Mouse (Mus musculus) liver, embryonic 16.5 days (tissue): ENCODE data around the gene Grid2. TPM values are rescaled to one million over a fixed set of nuclear protein-coding genes. Genes with fewer than 3 reads are reported as not detected.
A peak's percentile ranks its signal among the peaks of the same experiment; 100 is the strongest.

ENCODE experiments used
- ATAC-seq: fragments of 200-750 bp; cut with Nextera tagmentation; 2 replicates; pipeline ENCODE4 v1.8.0; 2017; ENCODE audit warnings: low read depth, mild to moderate bottlenecking, moderate number of reproducible peaks, moderate library complexity
- H3K27ac ChIP-seq: fragments of 300-500 bp; sonication (generic); 2 replicates; pipeline ENCODE4 v1.5.1; 2014; ENCODE audit warnings: mild to moderate bottlenecking, low read length
- H3K27me3 ChIP-seq: fragments of 300-500 bp; sonication (generic); 2 replicates; pipeline ENCODE4 v1.6.1; 2014; ENCODE audit warnings: low read depth, low read length, mixed read lengths; ENCODE audit not compliant: control insufficient read depth, insufficient read depth
- H3K36me3 ChIP-seq: fragments of 300-500 bp; sonication (generic); 2 replicates; pipeline ENCODE4 v1.6.1; 2014; ENCODE audit warnings: mild to moderate bottlenecking; ENCODE audit not compliant: control insufficient read depth, insufficient read depth
- H3K4me1 ChIP-seq: fragments of 300-500 bp; sonication (generic); 2 replicates; pipeline ENCODE4 v1.6.1; 2014; ENCODE audit warnings: low read depth, low read length, mixed read lengths; ENCODE audit not compliant: control insufficient read depth
- H3K4me2 ChIP-seq: fragments of 300-500 bp; sonication (generic); 2 replicates; pipeline ENCODE4 v1.6.1; 2014; ENCODE audit warnings: low read depth, low read length, mixed read lengths
- H3K4me3 ChIP-seq: fragments of 300-500 bp; sonication (generic); 2 replicates; pipeline ENCODE4 v1.5.1; 2014; ENCODE audit warnings: low read depth, mild to moderate bottlenecking, low read length
- H3K9ac ChIP-seq: fragments of 300-500 bp; sonication (generic); 2 replicates; pipeline ENCODE4 v1.6.1; 2014; ENCODE audit warnings: low read depth, low read length
- H3K9me3 ChIP-seq: fragments of 300-500 bp; sonication (generic); replicated peaks from 2 replicates; pipeline ENCODE4 v1.6.1; 2016; ENCODE audit warnings: low read length; ENCODE audit not compliant: control insufficient read depth
- WGBS: fragments of 180-500 bp; shearing (Covaris S2); extraction: QIAGEN DNeasy Blood & Tissue Kit; methylation state at CpG from one replicate; pipeline ENCODE4 v1.1.7; 2014; ENCODE audit not compliant: insufficient replicate concordance; 5-methylcytosine and 5-hydroxymethylcytosine counted together
- polyA plus RNA-seq: library from polyadenylated mRNA; unstranded; fragments of >200 nt; fragmentation: Nextera tagmentation; extraction: Ambion mirVana; gene quantifications from 2 replicates; pipeline ENCODE4 v1.2.1, GENCODE M21; 2015

Grid2 gene
- polyA plus RNA-seq = not detected in 2 replicates

GRCm38 (mm10) chr6:63255826-63256555, at the start of gene Grid2:
Gene Grid2, plus strand, starts transcription at chr6:63255876.
- 1% methylated on average over 60 of the region's 71 CpGs for WGBS
- peak within 1 kb of the TSS; percentile 42 for H3K4me3 ChIP-seq
- ATAC-seq = no peak
- no peak within 1 kb of the TSS for H3K27ac ChIP-seq
- H3K4me2 ChIP-seq = peak within 1 kb of the TSS; percentile 44
- peaks cover 38% of the 10 kb centered on the region for H3K27me3 ChIP-seq
- no peaks in the 10 kb centered on the region for H3K9me3 ChIP-seq
- H3K9ac ChIP-seq = no peak within 1 kb of the TSS
- no peaks in the 10 kb centered on the region; the same call in 1 of the 2 replicates for H3K4me1 ChIP-seq
- no peaks in the 10 kb centered on the region for H3K36me3 ChIP-seq

- H3K4me3 ChIP-seq = no peak overlapping the region
- H3K9me3 ChIP-seq = no peaks in the 10 kb centered on the region
- ATAC-seq = no peak
- H3K4me1 ChIP-seq = no peaks in the 10 kb centered on the region
- no peak overlapping the region for H3K27ac ChIP-seq
- peaks cover 10% of the 10 kb centered on the region for H3K27me3 ChIP-seq
- no peaks in the 10 kb centered on the region for H3K36me3 ChIP-seq
- H3K4me2 ChIP-seq = no peak overlapping the region
- no peak overlapping the region for H3K9ac ChIP-seq
Measured at GRCm38 (mm10) chr6:63250738-63251137, 4.9 kb upstream of the Grid2 start.

GRCm38 (mm10) chr6:63256556-63257405, 1.1 kb downstream of the Grid2 start:
- no peak overlapping the region for H3K9ac ChIP-seq
- peaks cover 38% of the 10 kb centered on the region for H3K27me3 ChIP-seq
- peak overlapping the region; percentile 42 for H3K4me3 ChIP-seq
- no peaks in the 10 kb centered on the region for H3K9me3 ChIP-seq
- no peak for ATAC-seq
- H3K27ac ChIP-seq = no peak overlapping the region
- no peaks in the 10 kb centered on the region; the same call in 1 of the 2 replicates for H3K4me1 ChIP-seq
- under 1% methylated on average over 46 of the region's 49 CpGs for WGBS
- H3K4me2 ChIP-seq = peak overlapping the region; percentile 44
- no peaks in the 10 kb centered on the region for H3K36me3 ChIP-seq

- Histone ChIP-seq H3K9me3 (no peaks in the 10 kb centered on the region), H3K4me1 (no peaks in the 10 kb centered on the region; the same call in 1 of the 2 replicates), H3K4me2 (peak overlapping the region; percentile 42), H3K27me3 (peaks cover 38% of the 10 kb centered on the region), H3K36me3 (no peaks in the 10 kb centered on the region), H3K27ac (no peak overlapping the region), H3K4me3 (peak overlapping the region; percentile 29), H3K9ac (no peak overlapping the region)
- ATAC-seq = no peak
- WGBS = 1% methylated on average over 42 of the region's 42 CpGs
Measured at GRCm38 (mm10) chr6:63257406-63257845, 1.8 kb downstream of the Grid2 start.

- WGBS = 3% methylated on average over 11 of the region's 11 CpGs
- Histone ChIP-seq H3K36me3 (no peaks in the 10 kb centered on the region), H3K9me3 (no peaks in the 10 kb centered on the region), H3K4me3 (no peak overlapping the region), H3K4me1 (no peaks in the 10 kb centered on the region; the same call in 1 of the 2 replicates), H3K4me2 (no peak overlapping the region), H3K27me3 (peaks cover 38% of the 10 kb centered on the region), H3K9ac (no peak overlapping the region), H3K27ac (no peak overlapping the region)
- no peak for ATAC-seq
Measured at GRCm38 (mm10) chr6:63257876-63258275, 2.2 kb downstream of the Grid2 start.

- H3K4me2 ChIP-seq = no peak overlapping the region
- WGBS = 41% methylated on average over 9 of the region's 9 CpGs
- H3K27me3 ChIP-seq = peaks cover 35% of the 10 kb centered on the region
Measured at GRCm38 (mm10) chr6:63259764-63260163, 4.1 kb downstream of the Grid2 start.

GRCm38 (mm10) chr6:63284419-63284818, 28.7 kb downstream of the Grid2 start:
- Histone ChIP-seq H3K36me3 (no peaks in the 10 kb centered on the region), H3K4me2 (no peak overlapping the region), H3K9me3 (no peaks in the 10 kb centered on the region; the same call in 1 of the 2 replicates), H3K9ac (no peak overlapping the region), H3K27me3 (no peaks in the 10 kb centered on the region), H3K4me3 (no peak overlapping the region), H3K27ac (no peak overlapping the region), H3K4me1 (no peaks in the 10 kb centered on the region)
- no peak for ATAC-seq
- 56% methylated on average over 1 of the region's 1 CpGs for WGBS

More at GRCm38 (mm10) chr6:63259764-63260163, 4.1 kb downstream of the Grid2 start:
- Histone ChIP-seq H3K4me1 (no peaks in the 10 kb centered on the region; the same call in 1 of the 2 replicates), H3K36me3 (no peaks in the 10 kb centered on the region), H3K27ac (no peak overlapping the region), H3K4me3 (no peak overlapping the region), H3K9me3 (no peaks in the 10 kb centered on the region), H3K9ac (no peak overlapping the region)
- ATAC-seq = no peak

GRCm38 (mm10) chr6:63342438-63343004, 86.8 kb downstream of the Grid2 start:
- Histone ChIP-seq H3K36me3 (no peaks in the 10 kb centered on the region), H3K27me3 (no peaks in the 10 kb centered on the region), H3K4me2 (no peak overlapping the region), H3K4me1 (no peaks in the 10 kb centered on the region), H3K4me3 (no peak overlapping the region), H3K9me3 (no peaks in the 10 kb centered on the region), H3K9ac (no peak overlapping the region), H3K27ac (no peak overlapping the region)
- 57% methylated on average over 3 of the region's 3 CpGs for WGBS
- ATAC-seq = no peak
